8 mouse cellular contexts compared by ENCODE assay signal in genomic region chr1:150392638-150393487, GRCm38 (mm10). TPM values are rescaled to one million over a fixed set of nuclear protein-coding genes. Genes with fewer than 3 reads are reported as not detected.
DNase-seq lines count a peak whose midpoint lies in the region; ATAC-seq lines count a peak whose summit lies in the region.

Gene Tpr, plus strand, starts transcription at chr1:150392838.
Gene Odr4, minus strand, starts transcription at chr1:150393080.

- peak; percentile 98 for DNase-seq in adipocyte (ENCODE audit: low spot score)
- DNase-seq in embryo, embryonic 10 days (ENCODE audit: low spot score) = peak; percentile 99
- DNase-seq in gastrocnemius, postnatal 10 days = peak; percentile 97
- peak; percentile 99 for DNase-seq in induced T-regulatory cell, adult 2 months (ENCODE audit: low read depth)
- DNase-seq in left cerebral cortex, adult 9 months (ENCODE audit: low spot score in 2 of 2) = peak; percentile 99
- DNase-seq in right cerebral cortex, postnatal 14 days = peak; percentile 98
- DNase-seq in urinary bladder, postnatal 36 days (ENCODE audit: low spot score in 2 of 2) = peak; percentile 97

- ATAC-seq in megakaryocyte progenitor cell, adult 5-6 weeks (replicated peaks; ENCODE audit: poor library complexity) = peak; percentile 82

RNA-seq across cellular contexts. Expression of gene Tpr, which starts in this region (rescaled TPM):
- total RNA-seq in gastrocnemius, postnatal 10 days (2021) = 100 to 1,000 TPM in 1 of 2 experiments, 10 to 100 TPM in 1; 94.6 to 106 TPM
- total RNA-seq in megakaryocyte progenitor cell, adult 5-6 weeks (2015) = 401 and 492 TPM in 2 replicates
- 401 and 471 TPM in 2 replicates for total RNA-seq in megakaryocyte progenitor cell, adult 5-6 weeks (2017)

RNA-seq across cellular contexts. Expression of gene Odr4, which starts in this region (rescaled TPM):
- 10 to 100 TPM; 19.5 to 22.1 TPM for total RNA-seq in gastrocnemius, postnatal 10 days (2021)
- 36.1 and 45.5 TPM in 2 replicates for total RNA-seq in megakaryocyte progenitor cell, adult 5-6 weeks (2015)
- 93.9 and 107 TPM in 2 replicates for total RNA-seq in megakaryocyte progenitor cell, adult 5-6 weeks (2017)

Comparison
In these comparisons a context has a peak if more than half of its experiments do, and no peak if none do; other contexts are left out.
1. Peak in every context shown above with its lines: DNase-seq and ATAC-seq.